Mouse (Mus musculus) lung, postnatal 0 days (tissue): Measurements from ENCODE around the gene Kynu.

Experiments used
- CTCF ChIP-seq: IDR thresholded peaks from 2 replicates; pipeline ENCODE4 v1.5.1; 2016; ENCODE audit warnings: antibody characterized with exemption, mild to moderate bottlenecking
- EP300 ChIP-seq: IDR thresholded peaks from 2 replicates; pipeline ENCODE4 v1.6.1; 2016; ENCODE audit warnings: antibody characterized with exemption, mild to moderate bottlenecking, control low read depth

- TF ChIP-seq CTCF (no peak), EP300 (no peak)
Measured at GRCm38 (mm10) chr2:43534417-43534816, 20.7 kb upstream of the Kynu start.
